Mouse (Mus musculus) stomach, embryonic 15.5 days (tissue): ENCODE results near the gene Rps6ka2. TPM values are rescaled to one million over a fixed set of nuclear protein-coding genes. Genes with fewer than 3 reads are reported as not detected.

Source experiments
- ATAC-seq: fragments of 200-750 bp; cut with Nextera tagmentation; 2 replicates; pipeline ENCODE4 v1.8.0; 2017; ENCODE audit warnings: low read depth, moderate number of reproducible peaks, moderate TSS enrichment; ENCODE audit not compliant: insufficient read depth, low FRiP score
- H3K27ac ChIP-seq: fragments of 300-500 bp; sonication (generic); 2 replicates; pipeline ENCODE4 v1.5.1; 2015; ENCODE audit warnings: mild to moderate bottlenecking, inconsistent platforms
- H3K27me3 ChIP-seq: fragments of 300-500 bp; sonication (generic); replicated peaks from 2 replicates; pipeline ENCODE4 v1.6.1; 2015; ENCODE audit warnings: inconsistent platforms
- H3K36me3 ChIP-seq: fragments of 300-500 bp; sonication (generic); 2 replicates; pipeline ENCODE4 v1.6.1; 2015; ENCODE audit warnings: inconsistent platforms
- H3K4me1 ChIP-seq: fragments of 300-500 bp; sonication (generic); 2 replicates; pipeline ENCODE4 v1.6.1; 2015; ENCODE audit warnings: inconsistent platforms
- H3K4me2 ChIP-seq: fragments of 300-500 bp; sonication (generic); 2 replicates; pipeline ENCODE4 v1.6.1; 2015; ENCODE audit warnings: mild to moderate bottlenecking, inconsistent platforms
- H3K4me3 ChIP-seq: fragments of 300-500 bp; sonication (generic); replicated peaks from 2 replicates; pipeline ENCODE4 v1.5.1; 2015; ENCODE audit warnings: inconsistent platforms
- H3K9ac ChIP-seq: fragments of 300-500 bp; sonication (generic); 2 replicates; pipeline ENCODE4 v1.6.1; 2015; ENCODE audit warnings: inconsistent platforms
- H3K9me3 ChIP-seq: fragments of 300-500 bp; sonication (generic); 2 replicates; pipeline ENCODE4 v1.6.1; 2016; ENCODE audit warnings: inconsistent platforms
- WGBS: fragments of 180-500 bp; shearing (Covaris S2); methylation state at CpG from one replicate; pipeline ENCODE4 v1.1.7; 2015; 5-methylcytosine and 5-hydroxymethylcytosine counted together
- polyA plus RNA-seq: library from polyadenylated mRNA; unstranded; fragments of >200 nt; fragmentation: Nextera tagmentation; extraction: Ambion mirVana; gene quantifications from 2 replicates; pipeline ENCODE4 v1.2.1, GENCODE M21; 2015

Rps6ka2 gene
- polyA plus RNA-seq, 1 experiment from 2014 or later: 8.5 TPM

DNA sequence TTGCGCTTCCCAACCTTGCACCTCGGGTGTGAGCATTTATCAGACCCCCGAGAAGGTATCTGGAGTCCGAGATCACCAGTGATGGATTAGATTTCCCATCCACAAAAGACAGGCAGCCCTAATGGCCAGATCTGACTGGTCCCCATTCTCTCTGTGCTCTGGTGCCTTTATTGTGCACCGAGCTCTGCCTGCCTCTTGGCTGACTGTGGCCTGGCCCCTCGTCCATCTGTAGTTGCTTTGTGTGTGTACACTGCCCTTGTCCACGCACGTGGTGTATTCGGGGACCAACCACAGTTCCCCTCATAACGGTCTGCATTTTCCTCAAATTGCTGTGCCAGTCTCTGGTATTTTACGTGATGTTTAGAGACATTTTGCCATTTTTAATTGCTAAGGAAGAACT is 40.7 kb downstream of the Rps6ka2 start:
- H3K27me3 ChIP-seq: no peaks in the 10 kb centered on the region
- no peaks in the 10 kb centered on the region for H3K36me3 ChIP-seq
- ATAC-seq: no peak
- no peaks in the 10 kb centered on the region for H3K4me1 ChIP-seq
- no peak overlapping the region for H3K4me2 ChIP-seq
- H3K27ac ChIP-seq: no peak overlapping the region
- no peaks in the 10 kb centered on the region for H3K9me3 ChIP-seq
- H3K9ac ChIP-seq: no peak overlapping the region
- H3K4me3 ChIP-seq: no peak overlapping the region
- WGBS: 68% methylated on average over 11 of the region's 11 CpGs

DNA sequence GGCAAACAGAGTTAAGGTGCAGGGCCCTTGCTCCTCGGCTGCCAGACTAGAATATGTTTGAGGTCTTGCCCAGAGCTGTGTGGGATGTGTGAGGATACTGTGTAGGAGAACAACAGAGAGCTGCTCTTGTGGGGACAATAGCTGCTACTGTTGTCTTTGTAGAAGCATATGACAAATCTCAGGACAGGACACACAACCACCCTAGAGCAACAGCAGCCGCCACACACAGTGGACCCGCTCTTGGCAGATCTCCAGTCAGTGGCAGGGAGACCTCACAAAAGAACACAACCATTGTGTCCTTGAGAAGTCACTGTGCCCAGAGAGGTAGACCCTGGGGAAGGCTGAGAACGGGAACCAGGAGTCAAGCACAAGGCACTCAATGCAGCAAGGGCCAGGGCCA is 42.0 kb downstream of the Rps6ka2 start:
- Histone ChIP-seq H3K36me3 (no peaks in the 10 kb centered on the region), H3K9me3 (no peaks in the 10 kb centered on the region), H3K4me1 (no peaks in the 10 kb centered on the region), H3K4me2 (no peak overlapping the region), H3K27me3 (no peaks in the 10 kb centered on the region), H3K4me3 (no peak overlapping the region), H3K27ac (no peak overlapping the region), H3K9ac (no peak overlapping the region)
- ATAC-seq: no peak
- WGBS: 68% methylated on average over 4 of the region's 4 CpGs

DNA sequence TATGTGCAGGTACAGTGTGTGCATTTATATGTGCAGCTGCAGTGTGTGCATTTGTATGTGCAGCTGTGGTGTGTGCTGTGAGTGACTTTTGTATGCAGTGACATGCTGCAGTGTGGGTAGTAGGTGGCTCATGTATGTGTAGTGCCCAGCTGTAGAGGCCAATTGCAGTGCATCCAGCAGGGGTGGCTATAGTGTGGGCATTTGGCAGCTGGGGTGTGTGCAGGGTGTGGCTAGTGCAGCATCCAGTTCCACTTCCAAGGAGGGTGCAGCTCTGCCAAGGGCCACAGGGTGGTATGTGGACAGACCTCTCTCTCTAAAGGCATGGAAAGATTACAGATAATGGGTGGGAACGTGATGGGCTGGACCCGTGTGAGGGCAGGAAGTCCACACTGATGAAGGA is 43.3 kb downstream of the Rps6ka2 start:
- H3K9me3 ChIP-seq: no peaks in the 10 kb centered on the region
- no peak overlapping the region for H3K4me3 ChIP-seq
- no peaks in the 10 kb centered on the region for H3K36me3 ChIP-seq
- WGBS: 65% methylated on average over 2 of the region's 2 CpGs
- no peaks in the 10 kb centered on the region for H3K4me1 ChIP-seq
- H3K9ac ChIP-seq: no peak overlapping the region
- H3K4me2 ChIP-seq: no peak overlapping the region
- ATAC-seq: 0 out of 2 replicates have a peak, but pooled peaks have one; percentile 28
- H3K27me3 ChIP-seq: no peaks in the 10 kb centered on the region
- no peak overlapping the region for H3K27ac ChIP-seq

DNA sequence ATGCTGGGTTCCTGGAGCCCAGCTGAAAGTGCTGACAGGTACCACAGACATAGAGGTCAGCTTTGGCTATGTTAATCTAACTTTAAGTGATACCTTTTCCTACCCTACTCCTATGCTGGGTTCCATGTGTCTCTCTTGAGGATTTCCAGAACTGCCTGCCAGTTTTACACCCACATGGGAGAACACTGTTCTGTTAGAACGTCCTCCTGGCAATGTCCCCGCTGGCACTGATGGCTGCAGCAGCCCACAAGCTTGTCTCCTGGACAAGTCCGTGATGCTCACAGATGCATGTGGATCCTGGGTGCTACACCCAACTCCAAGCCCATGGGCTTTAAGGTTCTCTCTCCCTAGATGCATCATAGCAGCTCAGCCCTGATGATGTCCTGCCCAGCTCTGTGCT is 44.1 kb downstream of the Rps6ka2 start:
- no peak overlapping the region for H3K4me2 ChIP-seq

DNA sequence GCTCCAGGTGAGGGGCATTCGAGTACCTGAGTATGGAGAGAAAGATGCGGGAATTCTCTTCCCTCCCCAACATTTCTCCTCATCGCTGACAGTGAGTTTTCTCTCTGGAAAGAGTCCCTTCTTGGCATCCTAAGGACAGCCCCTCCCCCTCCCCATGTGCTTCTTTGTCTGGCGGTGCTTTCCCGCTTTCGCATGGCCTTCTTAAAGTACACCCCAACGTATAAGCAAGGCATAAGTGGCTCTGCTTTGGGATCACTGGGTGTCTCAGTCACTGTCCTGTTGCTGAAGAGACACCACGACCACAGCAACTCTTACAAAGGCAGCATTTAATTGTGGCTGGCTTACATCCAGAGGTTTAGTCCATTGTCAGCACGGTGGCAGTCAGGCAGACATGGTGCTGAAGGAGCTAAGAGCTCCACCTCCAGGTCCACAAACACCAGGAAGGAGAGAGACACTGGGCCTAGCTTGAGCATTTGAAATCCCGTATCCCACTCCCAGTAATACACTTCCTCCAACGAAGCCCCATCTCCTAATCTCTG is 47.9 kb downstream of the Rps6ka2 start:
- H3K36me3 ChIP-seq: no peaks in the 10 kb centered on the region
- WGBS: 76% methylated on average over 11 of the region's 11 CpGs
- H3K9ac ChIP-seq: no peak overlapping the region
- H3K4me3 ChIP-seq: no peak overlapping the region
- no peaks in the 10 kb centered on the region for H3K4me1 ChIP-seq
- H3K27ac ChIP-seq: no peak overlapping the region
- no peak for ATAC-seq
- H3K27me3 ChIP-seq: no peaks in the 10 kb centered on the region
- H3K9me3 ChIP-seq: no peaks in the 10 kb centered on the region
- no peak overlapping the region for H3K4me2 ChIP-seq

More for the DNA sequence above, 44.1 kb downstream of the Rps6ka2 start:
- no peak overlapping the region for H3K27ac ChIP-seq
- no peaks in the 10 kb centered on the region for H3K4me1 ChIP-seq
- WGBS: 76% methylated on average over 3 of the region's 3 CpGs
- H3K27me3 ChIP-seq: no peaks in the 10 kb centered on the region
- no peaks in the 10 kb centered on the region for H3K36me3 ChIP-seq
- H3K9me3 ChIP-seq: no peaks in the 10 kb centered on the region
- no peak for ATAC-seq
- H3K4me3 ChIP-seq: no peak overlapping the region
- H3K9ac ChIP-seq: no peak overlapping the region

DNA sequence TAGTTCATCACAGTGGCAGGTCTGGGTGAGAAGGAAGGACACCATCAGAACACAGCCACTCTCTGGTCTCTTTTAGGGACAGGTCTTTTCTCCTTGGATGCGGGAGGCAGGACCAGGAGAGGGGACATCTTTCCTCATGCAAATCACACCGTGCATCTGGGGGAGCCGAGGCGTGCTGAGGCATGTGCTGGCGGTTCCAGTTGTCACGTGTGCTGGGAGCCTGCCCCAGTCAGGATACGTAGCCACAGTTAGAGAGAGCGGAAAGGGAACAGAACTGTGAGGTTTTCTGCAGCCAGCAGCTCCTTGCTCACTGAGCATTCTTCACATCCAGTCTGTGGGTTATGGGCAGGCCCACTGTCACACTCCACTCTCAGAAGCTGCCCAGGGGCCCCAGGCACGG is 48.5 kb downstream of the Rps6ka2 start:
- no peak overlapping the region for H3K9ac ChIP-seq
- no peaks in the 10 kb centered on the region for H3K9me3 ChIP-seq
- ATAC-seq: no peak
- no peaks in the 10 kb centered on the region for H3K4me1 ChIP-seq
- H3K27me3 ChIP-seq: no peaks in the 10 kb centered on the region
- H3K27ac ChIP-seq: no peak overlapping the region
- no peak overlapping the region for H3K4me3 ChIP-seq
- 82% methylated on average over 9 of the region's 9 CpGs for WGBS
- H3K4me2 ChIP-seq: no peak overlapping the region
- no peaks in the 10 kb centered on the region for H3K36me3 ChIP-seq

DNA sequence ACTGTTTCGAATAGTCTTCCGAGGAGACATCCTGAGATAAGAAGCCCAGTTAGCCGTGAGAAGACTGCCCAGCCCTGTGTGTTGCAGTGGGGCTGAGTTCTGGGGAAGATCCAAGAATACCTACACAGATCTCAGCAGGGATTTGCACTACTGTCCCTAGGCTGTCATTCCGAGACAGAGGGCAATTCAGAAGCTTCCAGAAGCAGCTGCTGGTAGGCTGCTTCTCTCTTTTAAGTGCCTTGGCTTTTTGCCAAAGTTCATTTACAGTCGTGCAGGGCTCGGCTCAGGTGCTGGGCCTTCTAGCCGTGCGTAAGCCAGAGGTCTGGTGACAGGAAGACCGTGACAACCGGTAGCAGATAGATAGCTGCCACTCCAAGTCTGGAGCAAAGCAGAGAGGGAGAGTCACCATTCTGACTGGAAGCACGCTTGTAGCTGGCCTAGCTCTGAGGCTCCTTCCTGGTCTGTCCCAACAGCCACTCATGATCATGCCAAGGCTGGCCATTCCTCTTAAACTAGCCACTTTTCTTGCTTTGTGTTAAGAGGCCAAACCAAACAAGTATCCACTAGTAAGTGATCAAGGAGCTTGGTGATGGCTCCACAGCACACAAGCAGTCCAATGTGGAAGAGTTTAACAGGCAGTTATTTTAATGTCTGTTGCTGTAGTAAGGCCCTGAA is 49.3 kb downstream of the Rps6ka2 start:
- no peak for ATAC-seq
- Histone ChIP-seq H3K4me1 (no peaks in the 10 kb centered on the region), H3K4me3 (no peak overlapping the region), H3K27me3 (no peaks in the 10 kb centered on the region), H3K9ac (no peak overlapping the region), H3K27ac (0 out of 2 replicates have a peak overlapping the region, but pooled peaks have one; percentile 3), H3K9me3 (no peaks in the 10 kb centered on the region), H3K36me3 (no peaks in the 10 kb centered on the region), H3K4me2 (no peak overlapping the region)
- WGBS: 45% methylated on average over 11 of the region's 11 CpGs

DNA sequence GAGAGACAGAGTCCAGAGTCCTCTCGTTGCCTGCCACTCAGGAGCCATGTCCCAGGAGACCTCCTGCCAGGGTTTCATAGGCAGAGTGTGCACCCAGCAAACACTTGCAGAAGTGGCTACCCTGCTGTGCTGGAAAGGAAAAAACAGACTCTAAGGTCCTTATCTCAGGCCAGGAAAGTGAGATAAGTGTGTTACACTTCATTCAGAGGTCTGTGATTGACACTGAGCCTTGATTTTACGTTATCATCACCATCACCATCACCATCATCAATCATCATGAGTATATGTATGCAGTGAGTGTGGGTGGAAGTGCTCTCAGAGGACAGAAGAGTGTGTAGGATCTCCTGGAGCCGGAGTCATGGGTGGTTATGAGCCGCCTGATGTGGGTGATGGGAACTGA is 51.4 kb downstream of the Rps6ka2 start:
- Histone ChIP-seq H3K27ac (no peak overlapping the region), H3K36me3 (no peaks in the 10 kb centered on the region), H3K4me2 (no peak overlapping the region), H3K4me3 (no peak overlapping the region), H3K4me1 (no peaks in the 10 kb centered on the region), H3K27me3 (no peaks in the 10 kb centered on the region), H3K9me3 (no peaks in the 10 kb centered on the region), H3K9ac (no peak overlapping the region)
- 81% methylated on average over 4 of the region's 4 CpGs for WGBS
- ATAC-seq: no peak

DNA sequence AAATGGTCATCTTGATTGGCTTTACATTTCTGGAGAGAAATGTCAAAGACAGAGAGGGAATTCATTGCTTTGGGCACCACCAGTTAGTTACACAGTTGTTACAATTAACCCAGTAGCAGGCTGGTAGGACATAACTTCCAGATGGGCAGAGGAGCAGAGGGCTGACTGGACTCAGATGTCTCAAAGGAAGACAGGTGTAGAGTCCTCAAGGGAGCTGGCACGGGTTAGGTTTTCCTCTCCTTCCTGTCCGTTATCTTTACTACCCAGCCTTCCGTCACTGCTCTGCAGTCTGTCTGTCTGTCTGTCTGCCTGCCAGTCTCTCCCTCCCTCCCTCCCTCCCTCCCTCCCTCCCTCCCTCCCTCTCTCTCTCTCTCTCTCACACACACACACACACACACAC is 52.3 kb downstream of the Rps6ka2 start:
- H3K9ac ChIP-seq: no peak overlapping the region
- 78% methylated on average over 3 of the region's 3 CpGs for WGBS
- no peak overlapping the region for H3K4me2 ChIP-seq
- ATAC-seq: no peak
- no peaks in the 10 kb centered on the region for H3K36me3 ChIP-seq
- H3K4me3 ChIP-seq: no peak overlapping the region
- H3K27ac ChIP-seq: no peak overlapping the region
- H3K9me3 ChIP-seq: no peaks in the 10 kb centered on the region
- no peaks in the 10 kb centered on the region for H3K27me3 ChIP-seq
- H3K4me1 ChIP-seq: no peaks in the 10 kb centered on the region

DNA sequence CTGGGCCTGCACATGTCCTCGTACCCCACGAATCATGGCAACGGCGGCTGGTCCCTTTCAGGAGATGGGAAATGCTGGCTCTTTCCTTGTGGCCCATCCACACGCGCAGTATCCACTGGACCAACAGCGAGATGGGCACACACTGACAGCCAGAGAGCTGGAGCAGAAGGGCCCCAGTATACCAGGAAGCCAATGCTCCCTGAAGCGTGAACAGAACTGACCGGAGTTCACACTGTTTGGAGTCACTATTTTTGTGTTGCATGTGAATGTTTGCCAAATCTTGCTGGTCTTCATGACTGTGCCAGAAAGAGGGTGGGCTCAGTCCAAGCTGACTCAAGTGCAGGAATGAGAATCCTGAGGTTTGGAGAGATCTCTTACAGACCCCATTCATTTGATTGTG is 58.6 kb downstream of the Rps6ka2 start:
- H3K4me1 ChIP-seq: no peaks in the 10 kb centered on the region
- H3K9ac ChIP-seq: no peak overlapping the region
- H3K27me3 ChIP-seq: no peaks in the 10 kb centered on the region
- ATAC-seq: no peak
- no peak overlapping the region for H3K27ac ChIP-seq
- no peaks in the 10 kb centered on the region for H3K9me3 ChIP-seq
- no peak overlapping the region for H3K4me2 ChIP-seq
- WGBS: 90% methylated on average over 9 of the region's 9 CpGs
- H3K36me3 ChIP-seq: no peaks in the 10 kb centered on the region
- H3K4me3 ChIP-seq: no peak overlapping the region

DNA sequence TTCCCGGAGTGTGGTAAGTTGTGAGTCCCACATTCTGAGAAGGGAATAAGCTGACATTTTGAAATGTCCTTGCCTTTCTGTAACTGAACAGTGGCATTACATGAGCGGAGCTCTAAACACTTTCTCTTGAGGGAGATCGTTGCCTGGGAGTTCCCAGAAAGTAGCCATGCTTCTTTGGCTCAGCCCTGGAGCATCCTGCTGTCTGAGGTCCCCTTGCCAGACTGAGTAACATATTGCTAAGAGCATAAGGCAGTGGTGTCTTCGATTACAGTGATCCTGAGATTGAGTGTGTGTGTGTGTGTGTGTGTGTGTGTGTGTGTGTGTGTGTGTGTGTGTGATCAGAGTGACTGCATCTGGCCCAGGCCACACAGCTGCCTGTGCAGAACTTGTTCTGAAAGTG is 61.4 kb downstream of the Rps6ka2 start:
- no peak overlapping the region for H3K4me2 ChIP-seq
- WGBS: 81% methylated on average over 4 of the region's 4 CpGs
- no peak overlapping the region for H3K4me3 ChIP-seq
- no peak overlapping the region for H3K27ac ChIP-seq
- H3K9ac ChIP-seq: no peak overlapping the region
- ATAC-seq: no peak
- no peaks in the 10 kb centered on the region for H3K9me3 ChIP-seq
- H3K36me3 ChIP-seq: no peaks in the 10 kb centered on the region
- no peaks in the 10 kb centered on the region for H3K4me1 ChIP-seq
- H3K27me3 ChIP-seq: no peaks in the 10 kb centered on the region

DNA sequence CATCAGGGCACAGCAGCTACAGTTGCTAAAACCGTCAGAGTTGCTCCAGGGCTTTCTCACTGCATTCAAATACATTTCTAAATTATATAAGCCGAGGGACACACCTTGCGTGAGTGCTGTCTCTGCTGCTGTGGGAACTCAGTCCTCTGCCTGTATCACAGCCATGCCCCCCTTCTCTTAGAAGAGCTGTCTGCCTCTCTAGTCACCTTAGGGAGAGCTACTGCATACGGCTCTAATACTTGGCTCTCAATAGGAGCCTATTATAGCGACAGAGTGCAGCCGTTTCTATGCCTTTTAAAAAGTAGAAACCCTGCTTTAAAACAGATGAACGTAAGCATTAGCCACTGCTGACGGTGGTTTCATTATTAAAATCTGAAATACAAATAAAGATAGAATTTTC is 61.9 kb downstream of the Rps6ka2 start:
- Histone ChIP-seq H3K9me3 (no peaks in the 10 kb centered on the region), H3K4me3 (no peak overlapping the region), H3K9ac (no peak overlapping the region), H3K36me3 (no peaks in the 10 kb centered on the region), H3K4me2 (no peak overlapping the region), H3K27me3 (no peaks in the 10 kb centered on the region), H3K4me1 (no peaks in the 10 kb centered on the region), H3K27ac (no peak overlapping the region)
- 83% methylated on average over 8 of the region's 8 CpGs for WGBS
- ATAC-seq: no peak

DNA sequence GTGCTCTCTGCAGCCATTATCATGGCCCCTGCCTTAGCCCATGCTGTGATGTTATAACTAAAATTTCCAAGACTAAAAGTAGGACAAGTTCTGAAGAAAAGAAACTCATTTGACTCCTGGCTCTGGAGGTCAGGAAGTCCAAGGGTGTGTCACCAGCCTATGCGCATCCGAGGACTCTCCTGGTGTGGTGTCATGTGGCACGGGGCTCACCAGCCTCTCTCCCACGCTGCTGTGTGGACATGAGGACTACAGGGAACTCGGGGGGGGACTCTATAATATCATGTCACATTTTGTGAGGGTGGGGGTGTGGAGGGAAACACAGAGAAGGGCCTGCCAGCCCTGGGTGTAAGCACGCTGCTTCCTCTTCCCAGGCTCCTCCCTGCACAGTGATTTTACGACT is 62.5 kb downstream of the Rps6ka2 start:
- H3K9ac ChIP-seq: no peak overlapping the region
- ATAC-seq: no peak
- H3K4me3 ChIP-seq: no peak overlapping the region
- H3K9me3 ChIP-seq: no peaks in the 10 kb centered on the region
- no peak overlapping the region for H3K4me2 ChIP-seq
- 64% methylated on average over 7 of the region's 7 CpGs for WGBS
- H3K36me3 ChIP-seq: no peaks in the 10 kb centered on the region
- H3K4me1 ChIP-seq: no peaks in the 10 kb centered on the region
- no peaks in the 10 kb centered on the region for H3K27me3 ChIP-seq
- H3K27ac ChIP-seq: no peak overlapping the region
